ENCODE assay signal across 11 mouse cellular contexts in the genomic region with DNA sequence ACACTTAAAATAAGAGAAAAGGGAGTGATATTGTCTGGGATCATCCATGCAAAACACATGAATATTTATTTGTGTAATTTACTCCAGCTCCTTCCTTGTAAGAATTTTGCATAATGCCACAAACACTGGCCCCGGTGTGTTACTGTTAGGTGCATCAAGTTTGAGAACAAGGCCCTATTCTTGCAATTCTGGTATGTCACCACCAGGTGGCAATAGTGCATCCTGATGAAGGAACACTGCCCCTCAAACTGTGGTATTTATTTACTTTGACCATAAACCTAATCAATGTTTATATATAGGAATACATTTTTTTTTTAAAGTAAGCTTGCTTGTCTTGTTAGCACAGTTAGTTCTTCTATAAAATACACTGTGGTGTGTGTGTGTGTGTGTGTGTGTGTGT.
A peak's percentile ranks its signal among the peaks of the same experiment; 100 is the strongest.
DNase-seq lines count a peak whose midpoint lies in the region; ATAC-seq and TF ChIP-seq lines count a peak whose summit lies in the region.
"Had no signal": no experiment of that assay in that cellular context is flagged by ENCODE, and none has a peak within 500 bp of the region (broad histone marks: within the 10 kb centered on the region; RNA-seq: fewer than 3 reads in every experiment).

No protein-coding gene starts in this region.

- no peaks in the 10 kb centered on the region for H3K9me3 ChIP-seq in liver, embryonic 14.5 days (ENCODE audit: control insufficient read depth, low read length)
- H3K9me3 ChIP-seq: embryonic facial prominence, embryonic 13.5 days; limb, embryonic 13.5 days; neural tube, embryonic 15.5 days had no signal

- H3K27me3 ChIP-seq in liver, embryonic 14.5 days (ENCODE audit: control insufficient read depth, insufficient read depth, low read length) = no peaks in the 10 kb centered on the region

- no peak for TF ChIP-seq EP300 in liver, embryonic 14.5 days (IDR thresholded peaks at IDR 0.05; ENCODE audit: low read depth)

- no peak overlapping the region for H3K4me3 ChIP-seq in liver, embryonic 14.5 days (ENCODE audit: insufficient read depth in 1 of 2, low read depth in 2 of 2, low read length in 2 of 2)
- H3K4me3 ChIP-seq: embryonic facial prominence, embryonic 13.5 days; limb, embryonic 13.5 days; neural tube, embryonic 15.5 days had no signal

- no peak overlapping the region for H3K4me2 ChIP-seq in liver, embryonic 14.5 days (ENCODE audit: low read depth)
- H3K4me2 ChIP-seq: limb, embryonic 13.5 days had no signal

- no peaks in the 10 kb centered on the region for H3K36me3 ChIP-seq in liver, embryonic 14.5 days (replicated peaks; ENCODE audit: control insufficient read depth, insufficient read depth, low read depth)
- H3K36me3 ChIP-seq: embryonic facial prominence, embryonic 13.5 days; limb, embryonic 13.5 days; neural tube, embryonic 15.5 days had no signal

- 78% methylated on average over 1 of the region's 1 CpGs for whole genome bisulfite sequencing in liver, embryonic 14.5 days (ENCODE audit: insufficient replicate concordance)

- peak; percentile 14 to 30 for DNase-seq in cerebellum, postnatal 14 days
- no peak for DNase-seq in liver, embryonic 14.5 days (ENCODE audit: low read depth in 3 of 3, low spot score in 3 of 3)
- DNase-seq in liver = no peak
- DNase-seq in ZHBTc4 (ENCODE audit: low read depth, low spot score) = peak; percentile 53
- peak; percentile 4 to 10 for DNase-seq in natural killer cell, adult 2 months (ENCODE audit: low spot score in 2 of 2)
- DNase-seq in urinary bladder, postnatal 36 days (ENCODE audit: low spot score in 2 of 2) = no peak

- no peak overlapping the region for H3K27ac ChIP-seq in liver, embryonic 14.5 days
- H3K27ac ChIP-seq: limb, embryonic 13.5 days; neural tube, embryonic 15.5 days had no signal

- no peak overlapping the region for H3K9ac ChIP-seq in liver, embryonic 14.5 days (replicated peaks)
- H3K9ac ChIP-seq: embryonic facial prominence, embryonic 13.5 days; limb, embryonic 13.5 days; neural tube, embryonic 15.5 days had no signal

- no peak for ATAC-seq in cerebellum, adult (ENCODE audit: insufficient number of reproducible peaks, low FRiP score, low TSS enrichment)
- no peak for ATAC-seq in liver, embryonic 14.5 days (ENCODE audit: insufficient read depth)
- no peak for ATAC-seq in frontal cortex, adult (ENCODE audit: low TSS enrichment)

- H3K4me1 ChIP-seq in liver, embryonic 14.5 days (replicated peaks; ENCODE audit: control insufficient read depth in 2 of 2, insufficient read depth in 2 of 2, low read length in 1 of 2) = peaks cover 0 to 5% of the 10 kb centered on the region in 2 experiments; a peak in 1 of 4 replicates

- TF ChIP-seq CTCF in liver, embryonic 14.5 days (IDR thresholded peaks at IDR 0.05; ENCODE audit: low read depth) = peak; percentile 75

Comparison
In these comparisons a context has a peak if more than half of its experiments do, and no peak if none do; other contexts are left out.
1. DNase-seq: peak in cerebellum, postnatal 14 days (2 of 2), ZHBTc4 (single experiment) and natural killer cell, adult 2 months (2 of 2); none in liver, embryonic 14.5 days (0 of 3), liver (single experiment) and urinary bladder, postnatal 36 days (0 of 2).